Comparison of ENCODE assay signal across 8 mouse cellular contexts in the genomic region with DNA sequence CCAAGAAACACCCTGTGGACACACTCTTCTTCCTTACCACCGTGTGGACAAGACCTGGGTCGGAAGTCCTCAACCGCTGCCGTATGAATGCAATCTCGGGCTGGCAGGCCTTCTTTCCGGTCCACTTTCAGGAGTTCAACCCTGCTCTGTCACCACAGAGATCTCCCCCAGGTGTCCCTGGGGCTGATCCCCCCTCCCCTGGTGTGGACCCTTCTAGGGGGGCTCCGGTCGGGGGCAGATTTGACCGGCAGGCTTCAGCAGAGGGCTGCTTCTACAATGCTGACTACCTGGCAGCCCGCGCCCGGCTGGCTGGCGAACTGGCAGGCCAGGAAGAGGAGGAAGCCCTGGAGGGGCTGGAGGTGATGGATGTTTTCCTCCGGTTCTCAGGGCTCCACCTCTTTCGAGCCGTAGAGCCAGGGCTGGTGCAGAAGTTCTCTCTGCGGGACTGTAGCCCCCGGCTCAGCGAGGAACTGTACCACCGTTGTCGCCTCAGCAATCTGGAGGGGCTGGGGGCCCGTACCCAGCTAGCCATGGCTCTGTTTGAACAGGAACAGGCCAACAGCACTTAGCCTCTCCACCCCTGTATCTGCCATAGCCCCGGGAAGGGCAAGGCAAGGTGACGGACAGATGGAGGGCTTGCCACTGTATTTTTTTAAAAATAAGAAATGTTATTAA. TPM values are rescaled to one million over a fixed set of nuclear protein-coding genes. Genes with fewer than 3 reads are reported as not detected.
A peak's percentile ranks its signal among the peaks of the same experiment; 100 is the strongest.
DNase-seq lines count a peak whose midpoint lies in the region; ATAC-seq and TF ChIP-seq lines count a peak whose summit lies in the region.

No protein-coding gene starts in this region.

- 0 out of 2 replicates have a peak, but pooled peaks cover 11% of the 10 kb centered on the region for H3K27me3 ChIP-seq in forebrain, embryonic 12.5 days
- H3K27me3 ChIP-seq in forebrain, postnatal 0 days (ENCODE audit: insufficient read depth, low read length) = no peaks in the 10 kb centered on the region
- H3K27me3 ChIP-seq in midbrain, embryonic 13.5 days = 0 out of 2 replicates have a peak, but pooled peaks cover 3% of the 10 kb centered on the region
- no peaks in the 10 kb centered on the region for H3K27me3 ChIP-seq in midbrain, embryonic 15.5 days (replicated peaks)
- H3K27me3 ChIP-seq in kidney, embryonic 16.5 days (ENCODE audit: insufficient read depth, low read length) = no peaks in the 10 kb centered on the region
- H3K27me3 ChIP-seq in stomach, embryonic 14.5 days (ENCODE audit: control insufficient read depth, insufficient read depth, low read length) = no peaks in the 10 kb centered on the region

- no peak for TF ChIP-seq CTCF in forebrain, postnatal 0 days (IDR thresholded peaks at IDR 0.05; ENCODE audit: low read depth)

- H3K36me3 ChIP-seq in forebrain, embryonic 12.5 days (replicated peaks) = peaks cover 79% of the 10 kb centered on the region
- peaks cover 64% of the 10 kb centered on the region for H3K36me3 ChIP-seq in forebrain, postnatal 0 days (ENCODE audit: insufficient read depth)
- H3K36me3 ChIP-seq in midbrain, embryonic 13.5 days = peaks cover 78% of the 10 kb centered on the region
- peaks cover 33% of the 10 kb centered on the region for H3K36me3 ChIP-seq in midbrain, embryonic 15.5 days (replicated peaks)
- H3K36me3 ChIP-seq in kidney, embryonic 16.5 days (ENCODE audit: insufficient read depth, low read length) = peaks cover 50% of the 10 kb centered on the region
- H3K36me3 ChIP-seq in stomach, embryonic 14.5 days (ENCODE audit: control insufficient read depth, insufficient read depth, low read length) = peaks cover 63% of the 10 kb centered on the region

- no peak overlapping the region for H3K4me3 ChIP-seq in forebrain, embryonic 12.5 days (replicated peaks)
- H3K4me3 ChIP-seq in forebrain, postnatal 0 days (ENCODE audit: low read depth, low read length) = no peak overlapping the region
- H3K4me3 ChIP-seq in midbrain, embryonic 13.5 days (replicated peaks) = no peak overlapping the region
- no peak overlapping the region for H3K4me3 ChIP-seq in midbrain, embryonic 15.5 days
- H3K4me3 ChIP-seq in kidney, embryonic 16.5 days (ENCODE audit: low read length) = peak overlapping the region; percentile 13
- no peak overlapping the region for H3K4me3 ChIP-seq in stomach, embryonic 14.5 days (ENCODE audit: low read depth, low read length)

- H3K4me1 ChIP-seq in forebrain, embryonic 12.5 days = peaks cover 56% of the 10 kb centered on the region
- H3K4me1 ChIP-seq in forebrain, postnatal 0 days (ENCODE audit: insufficient read depth) = peaks cover 23% of the 10 kb centered on the region
- H3K4me1 ChIP-seq in midbrain, embryonic 13.5 days (replicated peaks) = peaks cover 62% of the 10 kb centered on the region
- H3K4me1 ChIP-seq in midbrain, embryonic 15.5 days = peaks cover 48% of the 10 kb centered on the region
- peaks cover 30% of the 10 kb centered on the region for H3K4me1 ChIP-seq in kidney, embryonic 16.5 days (ENCODE audit: insufficient read depth, low read length)
- H3K4me1 ChIP-seq in stomach, embryonic 14.5 days (ENCODE audit: control insufficient read depth, insufficient read depth, low read length) = peaks cover 15% of the 10 kb centered on the region; the same call in 1 of the 2 replicates

- no peak overlapping the region for H3K4me2 ChIP-seq in forebrain, embryonic 12.5 days
- no peak overlapping the region for H3K4me2 ChIP-seq in forebrain, postnatal 0 days (ENCODE audit: low read depth)
- no peak overlapping the region for H3K4me2 ChIP-seq in midbrain, embryonic 13.5 days (replicated peaks)
- no peak overlapping the region for H3K4me2 ChIP-seq in midbrain, embryonic 15.5 days
- peak overlapping the region; percentile 37 for H3K4me2 ChIP-seq in kidney, embryonic 16.5 days (replicated peaks; ENCODE audit: low read depth, low read length)
- 0 out of 2 replicates have a peak overlapping the region, but pooled peaks have one; percentile 10 for H3K4me2 ChIP-seq in stomach, embryonic 14.5 days (replicated peaks; ENCODE audit: low read depth, low read length)

- H3K9me3 ChIP-seq in forebrain, embryonic 12.5 days = no peaks in the 10 kb centered on the region
- no peaks in the 10 kb centered on the region for H3K9me3 ChIP-seq in forebrain, postnatal 0 days (ENCODE audit: low read length)
- H3K9me3 ChIP-seq in midbrain, embryonic 13.5 days = no peaks in the 10 kb centered on the region
- no peaks in the 10 kb centered on the region for H3K9me3 ChIP-seq in midbrain, embryonic 15.5 days
- no peaks in the 10 kb centered on the region for H3K9me3 ChIP-seq in kidney, embryonic 16.5 days (ENCODE audit: low read length)
- no peaks in the 10 kb centered on the region for H3K9me3 ChIP-seq in stomach, embryonic 14.5 days (ENCODE audit: control insufficient read depth, low read depth, low read length)

- no peak overlapping the region for H3K27ac ChIP-seq in forebrain, embryonic 12.5 days
- H3K27ac ChIP-seq in forebrain, postnatal 0 days (ENCODE audit: low read depth, low read length) = no peak overlapping the region
- no peak overlapping the region for H3K27ac ChIP-seq in midbrain, embryonic 13.5 days
- no peak overlapping the region for H3K27ac ChIP-seq in midbrain, embryonic 15.5 days
- H3K27ac ChIP-seq in kidney, embryonic 16.5 days (ENCODE audit: low read length) = peak overlapping the region; percentile 44; the same call in 1 of the 2 replicates
- H3K27ac ChIP-seq in stomach, embryonic 14.5 days (ENCODE audit: low read length) = no peak overlapping the region

- H3K9ac ChIP-seq in forebrain, embryonic 12.5 days = peak overlapping the region; percentile 38
- no peak overlapping the region for H3K9ac ChIP-seq in forebrain, postnatal 0 days
- H3K9ac ChIP-seq in midbrain, embryonic 13.5 days (replicated peaks) = peak overlapping the region; percentile 48
- H3K9ac ChIP-seq in midbrain, embryonic 15.5 days = no peak overlapping the region
- peak overlapping the region; percentile 53 for H3K9ac ChIP-seq in kidney, embryonic 16.5 days (replicated peaks; ENCODE audit: low read length)
- H3K9ac ChIP-seq in stomach, embryonic 14.5 days (replicated peaks; ENCODE audit: low read depth, low read length) = no peak overlapping the region

- no peak for ATAC-seq in forebrain, embryonic 12.5 days (ENCODE audit: low FRiP score)
- no peak for ATAC-seq in forebrain, postnatal 0 days
- ATAC-seq in midbrain, embryonic 13.5 days = no peak
- ATAC-seq in midbrain, embryonic 15.5 days (replicated peaks) = no peak
- ATAC-seq in kidney, embryonic 16.5 days (ENCODE audit: low FRiP score, low TSS enrichment) = no peak
- no peak for ATAC-seq in stomach, embryonic 14.5 days (ENCODE audit: insufficient number of reproducible peaks, insufficient read depth, low FRiP score, low read depth)
- no peak for ATAC-seq in erythroblast, adult 5-6 weeks (replicated peaks; ENCODE audit: low FRiP score, poor library complexity, severe bottlenecking)

- WGBS in forebrain, embryonic 12.5 days = 58% methylated on average over 24 of the region's 24 CpGs
- WGBS in forebrain, postnatal 0 days = 72% methylated on average over 24 of the region's 24 CpGs
- 60% methylated on average over 21 of the region's 24 CpGs for WGBS in midbrain, embryonic 13.5 days
- 66% methylated on average over 24 of the region's 24 CpGs for WGBS in midbrain, embryonic 15.5 days
- 45% methylated on average over 24 of the region's 24 CpGs for WGBS in kidney, embryonic 16.5 days
- WGBS in stomach, embryonic 14.5 days = 49% methylated on average over 24 of the region's 24 CpGs

- DNase-seq in forebrain, postnatal 0 days = no peak
- DNase-seq in right cerebral cortex, adult 2 months (ENCODE audit: low spot score in 2 of 2) = no peak

RNA-seq across cellular contexts. Expression of a gene that starts 5.4 kb away (rescaled TPM):
- polyA plus RNA-seq in forebrain, embryonic 12.5 days (2016; fragmentation: Nextera tagmentation; extraction: Ambion mirVana) = 18.7 and 18.8 TPM in 2 replicates
- total RNA-seq in forebrain, postnatal 0 days (2014; rRNA removed) = 25.0 and 33.5 TPM in 2 replicates
- 18.7 and 21.3 TPM in 2 replicates for polyA plus RNA-seq in forebrain, postnatal 0 days (2015; fragmentation: Nextera tagmentation; extraction: Ambion mirVana)
- 17.8 and 18.6 TPM in 2 replicates for polyA plus RNA-seq in midbrain, embryonic 13.5 days (2015; fragmentation: Nextera tagmentation; extraction: Ambion mirVana)
- 22.1 and 23.0 TPM in 2 replicates for polyA plus RNA-seq in midbrain, embryonic 15.5 days (2015; fragmentation: Nextera tagmentation; extraction: Ambion mirVana)
- 27.1 and 28.3 TPM in 2 replicates for polyA plus RNA-seq in kidney, embryonic 16.5 days (2015; fragmentation: Nextera tagmentation; extraction: Ambion mirVana)
- polyA plus RNA-seq in stomach, embryonic 14.5 days (2014; fragmentation: Nextera tagmentation; extraction: Ambion mirVana) = 11.3 and 13.4 TPM in 2 replicates
- 0.96 and 1.3 TPM in 2 replicates for total RNA-seq in erythroblast, adult 5-6 weeks (2015; ENCODE audit: low replicate concordance)
- 1.6 and 3.6 TPM in 2 replicates for total RNA-seq in erythroblast, adult 5-6 weeks (2017; ENCODE audit: low replicate concordance)

RNA-seq across cellular contexts. Expression of a gene that starts 14.7 kb away (rescaled TPM):
- 141 and 142 TPM in 2 replicates for polyA plus RNA-seq in forebrain, embryonic 12.5 days (2016; fragmentation: Nextera tagmentation; extraction: Ambion mirVana)
- total RNA-seq in forebrain, postnatal 0 days (2014; rRNA removed) = 59.8 and 66.2 TPM in 2 replicates
- polyA plus RNA-seq in forebrain, postnatal 0 days (2015; fragmentation: Nextera tagmentation; extraction: Ambion mirVana) = 73.7 and 80.8 TPM in 2 replicates
- 98.2 and 103 TPM in 2 replicates for polyA plus RNA-seq in midbrain, embryonic 13.5 days (2015; fragmentation: Nextera tagmentation; extraction: Ambion mirVana)
- polyA plus RNA-seq in midbrain, embryonic 15.5 days (2015; fragmentation: Nextera tagmentation; extraction: Ambion mirVana) = 83.8 and 86.4 TPM in 2 replicates
- 118 TPM in 2 replicates for polyA plus RNA-seq in kidney, embryonic 16.5 days (2015; fragmentation: Nextera tagmentation; extraction: Ambion mirVana)
- polyA plus RNA-seq in stomach, embryonic 14.5 days (2014; fragmentation: Nextera tagmentation; extraction: Ambion mirVana) = 79.5 and 89.2 TPM in 2 replicates
- 7.1 and 9.8 TPM in 2 replicates for total RNA-seq in erythroblast, adult 5-6 weeks (2015; ENCODE audit: low replicate concordance)
- total RNA-seq in erythroblast, adult 5-6 weeks (2017; ENCODE audit: low replicate concordance) = 17.4 and 22.3 TPM in 2 replicates

RNA-seq across cellular contexts. Expression of a gene that starts 32.3 kb away (rescaled TPM):
- polyA plus RNA-seq in forebrain, embryonic 12.5 days (2016; fragmentation: Nextera tagmentation; extraction: Ambion mirVana) = 101 and 113 TPM in 2 replicates
- 265 and 272 TPM in 2 replicates for total RNA-seq in forebrain, postnatal 0 days (2014; rRNA removed)
- 162 and 168 TPM in 2 replicates for polyA plus RNA-seq in forebrain, postnatal 0 days (2015; fragmentation: Nextera tagmentation; extraction: Ambion mirVana)
- polyA plus RNA-seq in midbrain, embryonic 13.5 days (2015; fragmentation: Nextera tagmentation; extraction: Ambion mirVana) = 119 and 127 TPM in 2 replicates
- 182 and 186 TPM in 2 replicates for polyA plus RNA-seq in midbrain, embryonic 15.5 days (2015; fragmentation: Nextera tagmentation; extraction: Ambion mirVana)
- polyA plus RNA-seq in kidney, embryonic 16.5 days (2015; fragmentation: Nextera tagmentation; extraction: Ambion mirVana) = 24.5 and 25.0 TPM in 2 replicates
- 35.6 and 36.2 TPM in 2 replicates for polyA plus RNA-seq in stomach, embryonic 14.5 days (2014; fragmentation: Nextera tagmentation; extraction: Ambion mirVana)
- not detected in 2 replicates for total RNA-seq in erythroblast, adult 5-6 weeks (2015; ENCODE audit: low replicate concordance)
- 0.42 TPM in 1 of 2 replicates, not detected in the other for total RNA-seq in erythroblast, adult 5-6 weeks (2017; ENCODE audit: low replicate concordance)

RNA-seq across cellular contexts. Expression of a gene that starts 35.3 kb away (rescaled TPM):
- 0.24 and 0.37 TPM in 2 replicates for polyA plus RNA-seq in forebrain, embryonic 12.5 days (2016; fragmentation: Nextera tagmentation; extraction: Ambion mirVana)
- not detected in 2 replicates for total RNA-seq in forebrain, postnatal 0 days (2014; rRNA removed)
- polyA plus RNA-seq in forebrain, postnatal 0 days (2015; fragmentation: Nextera tagmentation; extraction: Ambion mirVana) = 0.11 TPM in 1 of 2 replicates, not detected in the other
- polyA plus RNA-seq in midbrain, embryonic 13.5 days (2015; fragmentation: Nextera tagmentation; extraction: Ambion mirVana) = 0.07 and 0.08 TPM in 2 replicates
- 0.06 TPM in 1 of 2 replicates, not detected in the other for polyA plus RNA-seq in midbrain, embryonic 15.5 days (2015; fragmentation: Nextera tagmentation; extraction: Ambion mirVana)
- polyA plus RNA-seq in kidney, embryonic 16.5 days (2015; fragmentation: Nextera tagmentation; extraction: Ambion mirVana) = 0.16 and 0.41 TPM in 2 replicates
- polyA plus RNA-seq in stomach, embryonic 14.5 days (2014; fragmentation: Nextera tagmentation; extraction: Ambion mirVana) = 0.10 TPM in 2 replicates
- not detected in 2 replicates for total RNA-seq in erythroblast, adult 5-6 weeks (2015; ENCODE audit: low replicate concordance)
- not detected in 2 replicates for total RNA-seq in erythroblast, adult 5-6 weeks (2017; ENCODE audit: low replicate concordance)

RNA-seq across cellular contexts. Expression of a gene that starts 51.2 kb away (rescaled TPM):
- polyA plus RNA-seq in forebrain, embryonic 12.5 days (2016; fragmentation: Nextera tagmentation; extraction: Ambion mirVana) = 0.10 TPM in 1 of 2 replicates, not detected in the other
- 0.43 TPM in 1 of 2 replicates, not detected in the other for total RNA-seq in forebrain, postnatal 0 days (2014; rRNA removed)
- polyA plus RNA-seq in forebrain, postnatal 0 days (2015; fragmentation: Nextera tagmentation; extraction: Ambion mirVana) = 0.21 and 0.22 TPM in 2 replicates
- polyA plus RNA-seq in midbrain, embryonic 13.5 days (2015; fragmentation: Nextera tagmentation; extraction: Ambion mirVana) = 0.17 TPM in 1 of 2 replicates, not detected in the other
- polyA plus RNA-seq in midbrain, embryonic 15.5 days (2015; fragmentation: Nextera tagmentation; extraction: Ambion mirVana) = 0.06 and 0.11 TPM in 2 replicates
- 0.42 and 0.71 TPM in 2 replicates for polyA plus RNA-seq in kidney, embryonic 16.5 days (2015; fragmentation: Nextera tagmentation; extraction: Ambion mirVana)
- polyA plus RNA-seq in stomach, embryonic 14.5 days (2014; fragmentation: Nextera tagmentation; extraction: Ambion mirVana) = 0.22 and 0.34 TPM in 2 replicates
- not detected in 2 replicates for total RNA-seq in erythroblast, adult 5-6 weeks (2015; ENCODE audit: low replicate concordance)
- 0.14 TPM in 1 of 2 replicates, not detected in the other for total RNA-seq in erythroblast, adult 5-6 weeks (2017; ENCODE audit: low replicate concordance)

Comparison
In these comparisons a context has a peak if more than half of its experiments do, and no peak if none do; other contexts are left out.
1. H3K9ac ChIP-seq: peak in forebrain, embryonic 12.5 days (single experiment), midbrain, embryonic 13.5 days (single experiment) and kidney, embryonic 16.5 days (single experiment); none in forebrain, postnatal 0 days (single experiment), midbrain, embryonic 15.5 days (single experiment) and stomach, embryonic 14.5 days (single experiment).
2. H3K4me2 ChIP-seq: peak in kidney, embryonic 16.5 days (single experiment) and stomach, embryonic 14.5 days (single experiment); none in forebrain, embryonic 12.5 days (single experiment), forebrain, postnatal 0 days (single experiment), midbrain, embryonic 13.5 days (single experiment) and midbrain, embryonic 15.5 days (single experiment).